Mouse (Mus musculus): ENCODE measurements around the gene H2-Oa.

Gene H2-Oa

GRCm38 (mm10) chr17:34101185-34101584, 9.0 kb downstream of the H2-Oa start:
- in situ Hi-C loops (cut with MboI, MseI), result no loop called here

DNA sequence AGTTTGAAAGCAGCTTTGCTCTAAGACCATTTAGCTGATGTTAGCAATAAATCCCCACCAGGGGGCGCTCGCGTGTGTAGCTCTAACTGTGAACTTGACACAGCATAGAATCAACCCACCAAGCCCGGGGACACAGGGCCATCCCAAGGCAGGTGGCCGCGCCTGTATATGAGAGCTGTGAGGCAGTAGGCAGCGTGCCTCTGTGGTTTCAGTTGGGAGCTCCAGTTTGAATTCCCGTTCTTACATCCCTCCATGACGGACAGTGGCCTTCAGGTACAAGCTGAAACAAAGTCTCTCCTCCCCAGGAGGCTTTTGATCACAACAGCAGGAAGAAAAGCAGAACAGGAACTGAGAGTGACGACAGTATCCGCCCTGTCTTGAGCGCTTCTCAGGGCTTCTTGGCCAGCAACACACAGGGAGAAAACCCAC, 9.5 kb downstream of the H2-Oa start:
- in situ Hi-C loops (cut with MboI, MseI), result no loop called here

DNA sequence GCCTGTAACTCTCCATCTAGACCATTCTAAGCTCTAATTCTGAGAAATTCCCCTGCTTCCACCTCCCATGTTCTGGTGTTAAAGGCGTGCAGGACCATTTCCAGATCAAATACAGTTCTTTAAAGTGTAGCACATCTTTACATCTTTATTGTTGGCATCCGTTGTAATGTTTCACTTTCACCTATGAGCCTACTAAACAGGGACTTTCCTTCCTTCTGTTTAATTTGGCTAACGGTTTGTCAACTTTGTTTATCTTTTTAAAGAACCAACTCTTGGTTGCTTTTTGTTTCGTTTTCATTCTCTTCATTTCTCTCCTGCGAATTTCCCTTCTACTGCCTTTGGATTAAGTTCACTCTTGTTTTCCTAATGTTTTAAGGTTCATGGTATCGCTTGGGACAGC, 10.7 kb downstream of the H2-Oa start:
- in situ Hi-C loops (cut with MboI, MseI), result no loop called here

DNA sequence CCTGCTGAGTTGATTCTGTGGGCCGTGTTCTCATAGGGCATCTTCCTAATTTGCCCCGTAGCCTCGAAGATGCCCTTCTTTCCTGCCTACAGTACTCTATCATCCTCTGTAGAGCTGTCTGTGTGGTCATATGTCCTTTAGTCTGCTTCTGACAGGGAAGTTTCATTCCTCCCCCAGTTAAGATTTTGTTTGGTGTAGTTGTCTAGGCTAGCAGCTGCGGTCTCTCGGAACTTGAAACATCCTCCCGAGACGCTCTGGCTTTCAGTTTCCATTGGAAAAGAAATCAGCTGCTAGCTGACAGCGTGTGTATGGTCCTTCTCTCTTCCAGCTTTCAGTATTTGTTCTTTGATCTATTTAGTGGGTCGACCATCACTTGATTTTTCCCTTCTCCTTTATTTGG, 12.7 kb downstream of the H2-Oa start:
- in situ Hi-C loops (cut with MboI, MseI), result no loop called here

- in situ Hi-C loops (cut with MboI, MseI), result no loop called here
Observed at GRCm38 (mm10) chr17:34106555-34106954, 14.4 kb downstream of the H2-Oa start.

- in situ Hi-C loops (cut with MboI, MseI), result no loop called here
Observed at GRCm38 (mm10) chr17:34107109-34107867, 15.1 kb downstream of the H2-Oa start.

GRCm38 (mm10) chr17:34108460-34108859, 16.3 kb downstream of the H2-Oa start:
- in situ Hi-C loops (cut with MboI, MseI), result no loop called here

DNA sequence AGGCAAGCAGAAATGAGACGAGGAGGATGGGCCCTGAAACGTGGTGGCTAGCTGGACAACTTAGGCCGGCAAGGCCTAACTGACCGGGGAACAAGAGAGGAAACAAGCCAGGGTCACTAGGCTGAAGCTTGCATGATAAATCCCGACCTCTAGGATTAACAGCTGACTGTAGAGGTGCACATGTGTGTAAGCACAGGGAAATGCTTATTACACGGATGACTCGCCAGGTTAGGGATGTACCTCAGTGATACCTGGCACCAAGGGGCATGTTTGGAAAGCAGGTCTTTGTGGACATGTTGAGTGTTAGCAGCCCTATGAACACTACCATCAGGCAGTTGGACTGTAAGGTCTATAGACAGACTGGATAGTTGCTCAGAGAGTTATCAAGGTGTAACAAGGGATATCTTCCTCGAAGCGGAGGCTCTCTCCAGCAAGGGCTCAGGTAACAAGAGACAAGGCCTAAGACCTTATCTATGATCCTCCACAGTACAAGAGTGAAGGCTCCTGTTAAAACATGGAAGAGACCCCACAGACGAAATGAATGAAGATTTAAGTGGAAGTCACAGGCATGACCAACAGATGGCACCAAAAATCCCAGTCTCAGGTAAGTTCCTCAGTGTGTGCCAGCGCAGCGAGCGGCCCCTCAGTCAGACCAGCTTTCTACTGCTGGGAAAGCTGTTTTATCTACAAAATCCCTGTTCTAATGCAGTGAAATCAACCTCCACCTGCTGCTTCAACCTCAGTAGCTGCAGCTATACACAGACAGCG, 17.1 kb downstream of the H2-Oa start:
- in situ Hi-C loops (cut with MboI, MseI), result no loop called here

DNA sequence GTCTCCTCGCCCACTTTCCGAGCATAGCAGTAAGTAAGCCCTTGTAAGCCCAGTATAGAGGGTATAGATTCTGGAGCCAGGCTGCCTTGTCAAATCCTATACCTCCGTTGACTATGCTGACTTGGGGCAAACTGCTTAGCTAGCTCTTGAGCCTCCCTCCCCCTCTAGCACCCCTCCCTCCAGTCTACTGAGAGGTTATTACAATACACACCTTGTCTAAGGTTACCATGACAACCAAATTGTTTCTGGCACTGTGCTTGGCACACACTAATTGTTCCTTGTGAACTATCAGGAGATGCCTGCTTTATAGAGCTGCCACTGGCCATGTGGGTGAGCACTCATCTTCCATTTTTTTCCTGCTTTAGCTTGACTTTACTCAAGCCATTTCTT, 17.7 kb downstream of the H2-Oa start:
- in situ Hi-C loops (cut with MboI, MseI), result no loop called here

GRCm38 (mm10) chr17:34110309-34110708, 18.2 kb downstream of the H2-Oa start:
- in situ Hi-C loops (cut with MboI, MseI), result no loop called here

GRCm38 (mm10) chr17:34114114-34114513, 22.0 kb downstream of the H2-Oa start:
- in situ Hi-C loops (cut with MboI, MseI), result no loop called here

DNA sequence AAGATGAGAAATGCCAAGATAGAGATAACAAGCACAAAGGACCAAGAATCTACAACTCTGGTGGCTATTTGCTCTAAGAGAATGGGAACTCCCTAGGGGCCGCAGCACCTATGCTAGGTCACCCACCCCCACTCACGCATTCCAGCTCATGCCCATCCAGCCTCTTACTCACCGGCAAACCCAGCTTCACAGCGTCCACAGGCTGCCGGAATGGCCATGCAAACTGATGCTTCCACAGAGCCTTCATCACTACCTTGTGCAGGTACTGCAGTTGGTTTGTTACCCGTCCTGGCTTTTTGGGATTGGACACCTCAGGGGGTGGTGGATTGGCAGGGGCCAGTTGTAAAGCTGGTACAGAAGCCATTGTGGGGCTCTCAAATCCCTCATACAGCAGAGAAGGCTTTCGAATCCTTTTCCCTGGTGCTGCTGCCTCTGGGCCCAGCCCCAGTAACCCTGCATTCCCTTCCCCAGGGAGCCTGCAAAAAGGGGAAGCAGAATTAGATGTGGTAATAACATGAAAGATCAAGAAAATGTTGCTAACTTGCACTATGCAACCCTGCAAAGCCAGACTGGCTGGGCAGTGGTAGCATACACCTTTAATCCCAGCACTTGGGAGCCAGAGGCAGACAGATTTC, 24.7 kb downstream of the H2-Oa start:
- in situ Hi-C loops (cut with MboI, MseI), result no loop called here

- in situ Hi-C loops (cut with MboI, MseI), result no loop called here
Observed at GRCm38 (mm10) chr17:34117421-34118112, 25.4 kb downstream of the H2-Oa start.

DNA sequence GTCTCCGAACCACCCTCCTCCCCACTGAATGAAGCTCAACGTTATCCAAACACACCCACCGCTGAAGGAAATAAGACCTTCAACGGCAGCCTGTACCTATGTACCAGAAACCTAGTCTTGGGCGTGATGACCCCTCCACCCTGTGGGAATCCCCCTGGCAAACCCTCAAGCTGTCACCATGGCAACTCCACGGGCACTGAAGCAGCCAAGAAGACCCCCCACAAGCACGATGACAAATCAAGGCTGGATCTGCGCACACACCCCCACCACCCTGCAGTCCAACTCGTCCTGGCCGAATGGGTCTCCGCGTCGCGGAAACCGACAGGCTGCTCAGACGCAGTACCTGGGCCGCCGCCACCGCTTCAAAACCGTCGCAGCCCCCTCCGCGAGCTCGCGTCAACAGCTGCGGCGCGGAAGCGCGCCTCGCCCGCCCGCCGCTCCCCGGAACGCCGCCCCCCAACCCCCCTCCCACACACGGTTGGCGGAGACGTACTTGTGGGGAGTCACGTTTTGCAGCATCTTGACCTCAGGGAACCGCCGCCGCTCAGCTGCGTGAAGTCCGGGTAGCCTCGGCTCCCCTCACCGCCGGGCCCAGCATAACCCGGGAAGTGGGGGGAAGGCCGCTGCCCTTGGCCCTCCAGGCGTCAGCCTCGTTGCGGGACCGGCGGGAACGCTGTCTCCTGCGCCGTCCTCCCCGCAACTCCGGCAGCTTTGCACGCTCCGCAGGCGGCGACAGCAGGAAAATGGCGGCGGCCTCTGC, 26.2 kb downstream of the H2-Oa start:
- in situ Hi-C loops (cut with MboI, MseI), result no loop called here

- in situ Hi-C loops (cut with MboI, MseI), result no loop called here
Observed at GRCm38 (mm10) chr17:34118873-34119248, 26.7 kb downstream of the H2-Oa start.

- in situ Hi-C loops (cut with MboI, MseI), result no loop called here
Observed at GRCm38 (mm10) chr17:34119249-34120179, 27.4 kb downstream of the H2-Oa start, which contains the start of gene H2-DMa. TSS of gene H2-DMa (plus strand) at chr17:34119541.

- in situ Hi-C loops (cut with MboI, MseI), result no loop called here
Observed at GRCm38 (mm10) chr17:34120180-34120723, 28.1 kb downstream of the H2-Oa start.

GRCm38 (mm10) chr17:34120814-34121171, 28.7 kb downstream of the H2-Oa start:
- in situ Hi-C loops (cut with MboI, MseI), result no loop called here

- in situ Hi-C loops (cut with MboI, MseI), result no loop called here
Observed at GRCm38 (mm10) chr17:34121172-34121878, 29.2 kb downstream of the H2-Oa start.

Measured in regulatory T cell (primary cell).